ENCODE assay signal across 8 mouse cellular contexts in the genomic region with DNA sequence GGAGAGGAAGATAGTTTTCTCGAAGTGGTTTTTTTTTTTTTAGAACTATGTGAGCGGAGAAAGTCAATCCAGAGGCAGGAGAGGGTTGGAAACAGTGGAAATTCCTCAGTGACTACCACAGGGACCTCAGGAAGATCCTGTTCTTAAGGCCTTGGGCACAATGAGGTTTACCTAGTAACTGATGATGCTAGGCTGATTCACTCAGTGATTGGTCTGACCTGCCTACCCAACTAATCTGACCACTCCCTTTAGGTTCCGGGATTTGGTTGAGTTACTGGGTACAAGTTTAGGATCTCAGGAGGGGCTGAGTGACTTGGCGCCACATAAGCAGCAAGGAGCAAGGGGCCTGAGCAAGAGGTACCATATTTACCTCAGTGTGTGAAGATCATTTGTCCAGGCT. TPM values are rescaled to one million over a fixed set of nuclear protein-coding genes. Genes with fewer than 3 reads are reported as not detected.
DNase-seq lines count a peak whose midpoint lies in the region; ATAC-seq and TF ChIP-seq lines count a peak whose summit lies in the region.
"Had no signal": no experiment of that assay in that cellular context is flagged by ENCODE, and none has a peak within 500 bp of the region (broad histone marks: within the 10 kb centered on the region; RNA-seq: fewer than 3 reads in every experiment).

TSS of gene H2-DMb1 (plus strand) at position 150 of the 400 bp plus-strand sequence.

- peak within 1 kb of the TSS; percentile 44 for H3K4me3 ChIP-seq in liver, adult 2 months (ENCODE audit: insufficient read depth, low read depth, low read length)
- H3K4me3 ChIP-seq in liver, embryonic 12.5 days: no peak within 1 kb of the TSS
- H3K4me3 ChIP-seq in neural tube, embryonic 15.5 days (replicated peaks): no peak within 1 kb of the TSS
- H3K4me3 ChIP-seq: heart, embryonic 15.5 days had no signal

- H3K4me2 ChIP-seq in liver, embryonic 12.5 days: no peak within 1 kb of the TSS
- no peak within 1 kb of the TSS for H3K4me2 ChIP-seq in neural tube, embryonic 15.5 days
- H3K4me2 ChIP-seq: heart, embryonic 15.5 days had no signal

- H3K9ac ChIP-seq in liver, adult 2 months (ENCODE audit: low read depth, low read length): 0 out of 2 replicates have a peak within 1 kb of the TSS, but pooled peaks have one; percentile 6
- no peak within 1 kb of the TSS for H3K9ac ChIP-seq in liver, embryonic 12.5 days
- no peak within 1 kb of the TSS for H3K9ac ChIP-seq in neural tube, embryonic 15.5 days (replicated peaks)
- H3K9ac ChIP-seq: heart, embryonic 15.5 days had no signal

- 51% methylated on average over 4 of the region's 4 CpGs for WGBS in liver, adult 2 months
- WGBS in liver, embryonic 12.5 days (ENCODE audit: insufficient replicate concordance): 48% methylated on average over 4 of the region's 4 CpGs
- 73% methylated on average over 4 of the region's 4 CpGs for WGBS in neural tube, embryonic 15.5 days

- no peak for ATAC-seq in liver, embryonic 12.5 days
- peak; percentile 85 for ATAC-seq in common myeloid progenitor, adult 5-6 weeks (replicated peaks; ENCODE audit: low read depth, poor library complexity, severe bottlenecking)
- no peak for ATAC-seq in neural tube, embryonic 15.5 days (ENCODE audit: low FRiP score)

- no peak within 1 kb of the TSS for H3K27ac ChIP-seq in liver, adult 2 months (replicated peaks; ENCODE audit: insufficient read depth, low read depth, low read length)
- H3K27ac ChIP-seq in liver, embryonic 12.5 days: no peak within 1 kb of the TSS
- no peak within 1 kb of the TSS for H3K27ac ChIP-seq in neural tube, embryonic 15.5 days (replicated peaks)
- H3K27ac ChIP-seq: heart, embryonic 15.5 days had no signal

- no peaks in the 10 kb centered on the region for H3K79me2 ChIP-seq in liver, adult 2 months (ENCODE audit: control insufficient read depth, insufficient read depth, low read length)

- TF ChIP-seq POLR2A in liver, adult 2 months (IDR thresholded peaks at IDR 0.05; ENCODE audit: extremely low read depth, insufficient read depth, low read length): no peak

- H3K27me3 ChIP-seq in liver, adult 2 months (ENCODE audit: control insufficient read depth, insufficient read depth, low read length): no peaks in the 10 kb centered on the region
- H3K27me3 ChIP-seq in liver, embryonic 12.5 days (replicated peaks): no peaks in the 10 kb centered on the region; the same call in 1 of the 2 replicates
- no peaks in the 10 kb centered on the region for H3K27me3 ChIP-seq in neural tube, embryonic 15.5 days (replicated peaks)

- no peak for TF ChIP-seq CTCF in liver, adult 2 months (IDR thresholded peaks at IDR 0.05; ENCODE audit: low read depth, low read length)

- H3K9me3 ChIP-seq in liver, embryonic 12.5 days (replicated peaks): no peaks in the 10 kb centered on the region
- H3K9me3 ChIP-seq in neural tube, embryonic 15.5 days (replicated peaks): no peaks in the 10 kb centered on the region
- H3K9me3 ChIP-seq: heart, embryonic 15.5 days had no signal

- no peaks in the 10 kb centered on the region for H3K36me3 ChIP-seq in liver, adult 2 months (ENCODE audit: control insufficient read depth, insufficient read depth, low read length)
- H3K36me3 ChIP-seq in liver, embryonic 12.5 days: no peaks in the 10 kb centered on the region
- H3K36me3 ChIP-seq in neural tube, embryonic 15.5 days: no peaks in the 10 kb centered on the region
- H3K36me3 ChIP-seq: heart, embryonic 15.5 days had no signal

- peak; percentile 75 for DNase-seq in liver, adult 2 months (ENCODE audit: extremely low read depth, low read depth, low spot score)
- DNase-seq in Muller cell, postnatal 12 days (ENCODE audit: inconsistent ontology term): peak; percentile 67
- DNase-seq in kidney, postnatal 10 days: peak; percentile 70
- peak; percentile 55 for DNase-seq in retina, embryonic 14.5 days (ENCODE audit: low spot score)

- no peaks in the 10 kb centered on the region for H3K4me1 ChIP-seq in liver, adult 2 months (ENCODE audit: control insufficient read depth, insufficient read depth, low read length)
- no peaks in the 10 kb centered on the region for H3K4me1 ChIP-seq in liver, embryonic 12.5 days
- no peaks in the 10 kb centered on the region for H3K4me1 ChIP-seq in neural tube, embryonic 15.5 days
- H3K4me1 ChIP-seq: heart, embryonic 15.5 days had no signal

RNA-seq across cellular contexts. Expression of gene H2-DMb1, which starts in this region (rescaled TPM):
- 4.2 and 6.6 TPM in 2 replicates for total RNA-seq in liver, adult 2 months (2014; rRNA removed)
- 8.3 and 14.5 TPM in 2 replicates for polyA plus RNA-seq in liver, adult 2 months (2012; rRNA removed)
- 0.21 and 0.45 TPM in 2 replicates for polyA plus RNA-seq in liver, embryonic 12.5 days (2016; fragmentation: Nextera tagmentation; extraction: Ambion mirVana)
- 31.9 and 35.1 TPM in 2 replicates for total RNA-seq in common myeloid progenitor, adult 5-6 weeks (2017)
- 0.29 and 4.2 TPM in 2 replicates for polyA plus RNA-seq in neural tube, embryonic 15.5 days (2015; fragmentation: Nextera tagmentation; extraction: Ambion mirVana)
